Mouse (Mus musculus) R1 (cell line): Measurements from ENCODE around the gene Pkig.

ENCODE experiments used
- DNase-seq: peaks from one replicate; pipeline ENCODE4 v3.0.0-alpha.2; 2018; ENCODE audit warnings: low read depth, low spot score

Gene Pkig

GRCm38 (mm10) chr2:163710606-163711159 is 52.5 kb downstream of the Pkig start:
- no peak for DNase-seq

DNA sequence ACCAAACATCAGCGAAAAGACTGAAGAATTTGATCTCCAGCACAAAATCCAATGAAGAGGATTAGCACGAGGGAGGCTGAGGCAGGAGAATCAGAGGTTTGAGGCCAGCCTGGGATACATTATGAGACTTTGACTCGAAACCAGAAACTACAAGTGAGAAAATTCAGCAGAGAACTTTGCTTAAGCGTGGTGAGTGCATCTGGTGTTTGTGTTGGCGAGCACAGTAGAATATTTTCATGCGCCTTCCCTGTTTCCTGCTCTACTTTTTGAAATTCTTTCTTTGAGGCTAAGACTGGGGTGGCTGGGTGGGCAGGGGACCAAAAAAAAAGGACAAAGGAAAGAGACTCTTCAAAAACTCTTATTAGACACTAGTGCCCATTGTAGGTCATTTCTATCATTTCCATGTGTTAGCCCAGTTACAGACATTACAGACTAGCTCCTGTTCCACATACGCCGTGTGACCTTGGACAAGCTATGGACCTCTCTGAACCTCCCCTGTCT is 53.2 kb downstream of the Pkig start:
- DNase-seq = no peak

DNA sequence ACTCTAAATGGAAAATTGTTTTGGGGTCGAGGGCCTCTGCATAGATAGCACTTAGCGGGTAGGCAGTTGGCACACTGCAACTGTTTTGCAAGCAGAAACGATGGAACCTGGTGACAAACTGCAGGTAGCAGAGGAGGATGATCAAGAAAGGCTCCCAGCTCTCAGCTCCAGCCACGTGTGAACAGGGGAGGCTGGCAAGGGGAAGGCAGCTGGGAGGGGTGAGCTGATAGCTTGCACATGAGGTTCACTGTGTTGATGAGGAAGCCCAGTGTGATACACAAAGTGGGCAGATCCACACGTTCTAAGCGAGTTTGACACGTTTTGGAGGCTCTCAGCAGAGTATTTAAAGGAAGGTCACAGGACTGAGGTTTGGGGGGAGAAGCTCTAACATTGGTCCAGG is 54.3 kb downstream of the Pkig start:
- DNase-seq = no peak

GRCm38 (mm10) chr2:163712874-163713273 is 54.7 kb downstream of the Pkig start:
- no peak for DNase-seq

DNA sequence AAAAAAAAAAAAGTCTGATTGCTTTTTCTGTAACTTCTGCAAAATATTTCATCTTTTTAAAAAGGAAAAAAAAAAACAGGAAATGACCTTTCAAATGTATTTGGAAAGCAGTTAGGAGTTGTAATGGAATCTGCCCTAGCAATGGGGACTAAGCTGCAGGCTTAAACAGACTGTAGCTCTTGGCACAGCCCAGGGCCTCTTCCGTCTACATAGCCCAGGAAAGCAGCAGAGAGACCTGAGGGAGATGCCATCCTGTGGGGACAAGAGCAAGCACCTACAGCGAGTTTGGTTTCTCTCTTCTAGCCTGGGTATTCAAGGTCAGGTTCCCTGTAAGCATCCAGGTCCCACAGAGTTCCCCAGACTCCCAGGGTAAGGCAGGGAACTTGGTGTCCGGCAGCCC is 55.2 kb downstream of the Pkig start:
- no peak for DNase-seq

GRCm38 (mm10) chr2:163716448-163716847 is 58.3 kb downstream of the Pkig start:
- no peak for DNase-seq

DNA sequence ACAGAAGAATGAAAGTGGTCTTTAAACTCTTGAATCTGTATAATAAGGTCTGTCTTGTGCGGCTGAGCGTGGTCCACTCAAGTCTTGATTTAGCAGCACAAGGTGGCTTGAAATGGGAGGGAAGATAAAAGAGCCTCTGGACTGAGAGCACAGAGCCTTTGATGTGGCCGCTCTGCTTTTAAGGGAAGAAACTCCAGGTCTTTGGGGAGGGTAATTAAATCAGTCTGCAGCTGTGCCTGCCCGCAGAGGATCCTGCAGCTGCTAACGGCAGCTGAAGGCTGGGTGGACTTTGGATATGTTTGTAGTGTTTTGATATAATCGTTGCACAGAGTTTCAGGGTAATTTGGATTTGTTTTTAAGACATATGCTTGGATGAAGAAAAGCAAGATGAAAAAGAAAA is 58.7 kb downstream of the Pkig start:
- DNase-seq = no peak

- no peak for DNase-seq
Measured at GRCm38 (mm10) chr2:163718526-163718925, 60.3 kb downstream of the Pkig start.

GRCm38 (mm10) chr2:163718951-163719603 is 60.9 kb downstream of the Pkig start:
- peak; percentile 55 for DNase-seq

DNA sequence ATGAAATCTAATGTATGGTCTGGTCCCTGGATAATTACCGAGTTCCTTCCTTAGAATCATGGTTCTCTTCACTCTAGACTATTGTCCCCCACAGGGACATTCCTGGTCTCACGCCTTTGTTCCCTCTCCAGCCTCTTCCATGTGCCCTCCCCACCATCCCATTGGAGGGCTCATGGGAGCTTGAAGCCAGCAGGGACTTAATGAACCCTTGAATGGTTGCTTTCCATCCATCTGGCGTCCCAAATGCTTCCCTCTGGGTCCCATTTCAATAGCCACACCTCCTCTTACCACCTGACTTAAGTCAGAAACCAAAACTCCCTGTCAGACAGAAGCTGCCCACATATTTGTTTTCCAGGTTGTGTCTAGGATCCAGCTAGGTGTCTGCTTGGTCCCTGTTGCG is 61.4 kb downstream of the Pkig start:
- peak; percentile 12 for DNase-seq

DNA sequence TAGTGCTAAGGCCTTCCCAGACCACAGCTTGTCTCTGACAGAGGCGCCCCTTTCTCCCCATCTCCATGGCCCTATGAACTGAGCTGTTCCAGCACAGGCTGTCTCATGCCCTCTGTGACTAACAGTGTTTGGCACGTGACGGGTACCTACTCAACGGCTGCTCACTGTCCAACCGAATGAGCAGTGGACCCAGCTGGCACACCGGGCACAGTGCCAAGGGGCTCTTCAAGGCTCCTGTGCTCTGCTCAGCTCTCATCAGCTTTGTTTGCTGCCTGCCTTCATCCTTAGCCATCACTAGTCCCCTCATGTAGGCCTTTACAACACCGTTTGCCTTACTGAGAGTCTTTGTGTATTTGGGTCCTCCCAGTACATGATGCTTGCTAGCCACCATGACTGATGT is 64.4 kb downstream of the Pkig start:
- no peak for DNase-seq

- DNase-seq = no peak
Measured at GRCm38 (mm10) chr2:163726766-163727393, 68.7 kb downstream of the Pkig start.

DNA sequence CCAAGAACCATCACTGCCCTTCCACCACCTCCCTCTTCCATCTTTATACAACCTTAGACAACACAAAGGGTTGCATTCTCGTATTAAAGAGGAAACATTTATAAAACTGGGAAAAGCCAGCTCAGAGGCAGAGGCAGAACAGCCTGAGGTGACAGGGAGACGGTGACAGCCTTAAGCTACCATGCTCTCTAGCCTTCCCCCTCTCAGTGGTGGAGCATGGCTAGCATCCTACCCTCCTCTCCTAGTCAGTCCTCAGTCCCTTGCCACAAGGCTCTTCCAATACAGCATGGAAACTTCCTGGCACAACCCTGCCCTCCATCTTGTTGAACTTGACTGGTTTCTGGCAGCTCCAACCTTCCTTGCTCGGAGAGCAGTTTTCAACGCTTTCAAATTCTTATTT is 70.1 kb downstream of the Pkig start:
- DNase-seq = no peak

- DNase-seq = no peak
Measured at GRCm38 (mm10) chr2:163732021-163732420, 73.8 kb downstream of the Pkig start.

GRCm38 (mm10) chr2:163735163-163735562 is 77.0 kb downstream of the Pkig start:
- no peak for DNase-seq

DNA sequence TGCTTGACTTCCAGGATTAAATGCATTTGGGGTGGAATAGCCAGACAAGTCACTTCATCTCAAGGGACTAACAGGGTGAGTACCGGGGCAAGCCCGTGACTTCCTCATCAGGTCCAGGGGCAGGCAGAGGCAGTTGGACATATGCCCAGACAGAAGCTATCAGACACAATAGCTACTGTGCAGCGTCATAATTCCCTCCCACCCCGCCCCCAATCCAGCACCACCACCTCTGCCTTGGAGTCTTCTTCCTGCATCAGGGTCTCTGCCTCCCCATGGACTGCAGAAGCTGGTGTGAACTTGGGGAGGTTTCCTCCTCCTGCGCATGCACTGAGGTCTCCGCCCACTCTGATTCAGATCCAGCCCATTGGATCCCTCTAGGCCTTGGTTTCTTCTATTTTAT is 77.8 kb downstream of the Pkig start:
- peak; percentile 53 for DNase-seq

DNA sequence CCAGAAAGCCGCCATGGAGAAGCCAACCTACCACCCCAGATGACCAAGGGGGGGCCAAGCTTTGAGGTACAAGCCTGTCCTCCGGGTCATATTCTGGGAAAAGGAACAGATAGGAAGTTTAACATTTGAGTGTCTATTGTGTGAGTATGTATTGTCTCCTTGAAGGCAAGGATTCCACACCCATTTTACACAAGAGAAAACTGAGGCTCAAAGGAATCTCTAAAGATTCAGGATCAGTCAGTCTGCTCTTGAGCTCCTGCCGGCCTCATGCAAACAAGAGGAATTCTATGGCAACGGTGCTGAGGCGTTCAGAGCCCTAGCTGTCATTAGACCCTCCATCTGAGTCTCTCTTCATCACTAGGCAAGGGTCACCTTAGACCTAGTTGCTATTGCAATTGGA is 84.5 kb downstream of the Pkig start:
- peak; percentile 63 for DNase-seq

DNA sequence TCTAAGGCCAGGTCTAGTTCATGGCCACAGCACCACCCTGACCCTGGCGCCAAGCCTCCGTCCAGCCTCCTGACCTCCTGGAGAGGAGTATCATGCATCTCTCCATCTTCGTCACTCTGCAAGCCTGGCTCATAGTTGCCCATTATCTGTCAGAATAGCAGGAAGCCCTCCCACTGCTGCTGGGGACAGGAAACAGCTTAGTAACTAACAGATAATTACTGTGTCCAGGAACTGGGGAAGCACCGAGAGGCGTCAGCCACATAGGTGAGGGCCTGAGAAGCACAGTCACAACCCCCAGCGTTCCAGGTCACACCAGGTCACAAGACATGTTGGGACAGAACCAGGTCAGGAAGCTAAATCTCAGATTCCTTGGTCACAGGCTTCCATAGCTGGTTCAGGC is 85.2 kb downstream of the Pkig start:
- DNase-seq = no peak

GRCm38 (mm10) chr2:163744801-163745570 is 86.8 kb downstream of the Pkig start:
- DNase-seq = no peak

GRCm38 (mm10) chr2:163749647-163750611 is 91.7 kb downstream of the Pkig start, which contains the start of gene Ada:
Gene Ada, minus strand, starts transcription at chr2:163750239.
- DNase-seq = peak; percentile 68

DNA sequence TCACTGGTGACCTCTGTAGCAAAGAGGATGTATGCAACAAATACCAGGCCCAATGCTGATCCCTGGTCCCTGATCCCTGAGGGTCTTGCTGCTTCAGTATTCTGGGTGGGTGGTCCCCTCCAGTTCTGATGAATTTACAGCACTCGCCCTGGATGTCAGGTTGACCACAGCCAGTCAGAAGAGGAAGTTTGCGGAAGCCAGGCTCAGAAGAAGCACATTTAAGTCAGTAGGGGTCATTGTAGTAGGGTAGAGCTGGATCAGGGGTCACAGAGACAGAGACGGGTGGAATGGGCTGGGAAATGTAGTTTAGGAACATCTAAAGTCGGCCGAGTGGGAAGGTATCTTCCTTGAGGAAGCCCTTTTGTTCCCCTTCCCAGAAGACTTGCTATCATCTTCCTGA is 96.0 kb downstream of the Pkig start:
- DNase-seq = no peak
